12 mouse cellular contexts compared by ENCODE assay signal in genomic region chr17:43969943-43970342, GRCm38 (mm10).
"Had no signal": no experiment of that assay in that cellular context is flagged by ENCODE, and none has a peak within 500 bp of the region (broad histone marks: within the 10 kb centered on the region; RNA-seq: fewer than 3 reads in every experiment).

No protein-coding gene starts in this region.

- DNase-seq: kidney, adult 8-10 months; kidney, postnatal 10 days; kidney, postnatal 36 days; layer of hippocampus, postnatal 36 days; liver; lung, adult 18-20 months; lung, postnatal 10 days; lung, postnatal 36 days; retina, postnatal 1 day; thymus, adult 2 months; thymus, postnatal 14 days; thymus, postnatal 4 days had no signal
